Mouse (Mus musculus) naive thymus-derived CD4-positive, alpha-beta T cell, adult 5 months (primary cell): ENCODE measurements around the gene Taf9. TPM values are rescaled to one million over a fixed set of nuclear protein-coding genes. Genes with fewer than 3 reads are reported as not detected.

Experiments used
- polyA plus RNA-seq: library from polyadenylated mRNA; unstranded; fragments of 100-300 nt; shearing (Covaris generic); gene quantifications from one replicate; pipeline ENCODE4 v1.2.1, GENCODE M21; 2017

Gene Taf9
- polyA plus RNA-seq = 3.1 TPM

DNA sequence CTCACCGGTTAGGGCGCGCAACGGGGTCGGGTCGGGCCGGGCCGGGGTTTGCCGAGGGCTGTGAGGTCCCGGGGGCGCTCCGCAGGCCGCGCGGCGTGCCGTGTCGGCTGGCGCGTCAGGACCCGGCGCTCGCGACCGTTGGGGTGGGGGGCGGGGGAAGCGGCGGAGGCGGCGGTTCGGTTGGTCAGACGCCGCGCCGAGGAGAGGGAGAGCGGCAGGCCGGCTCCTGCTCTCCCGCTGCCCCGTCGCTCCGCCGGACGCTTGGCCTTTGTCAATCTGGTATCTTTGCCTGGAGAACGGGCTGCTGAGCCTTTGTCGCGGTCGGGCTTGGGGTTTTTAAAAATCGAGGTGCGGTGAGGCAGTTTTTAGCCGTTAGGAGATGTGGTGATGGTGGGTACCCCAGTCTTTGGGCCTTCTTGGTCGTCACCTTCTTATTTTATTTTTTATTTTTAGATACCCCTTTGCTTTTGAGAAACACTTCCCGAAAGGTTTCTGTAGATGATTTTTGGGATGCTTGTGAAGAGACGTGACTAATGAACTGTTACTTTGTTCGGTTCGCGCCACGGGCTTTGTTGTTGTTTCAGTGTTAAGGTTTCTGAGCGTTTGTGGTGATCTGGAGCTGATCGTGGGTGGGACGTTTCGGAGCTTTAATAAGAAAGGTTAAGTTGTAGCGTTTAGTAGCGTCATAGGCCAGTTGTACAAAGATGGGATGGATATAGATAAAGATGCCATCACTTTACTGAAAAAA lies at the start of gene Taf9:
Gene Taf9, plus strand, starts transcription at position 141 of the 748 bp plus-strand sequence.

DNA sequence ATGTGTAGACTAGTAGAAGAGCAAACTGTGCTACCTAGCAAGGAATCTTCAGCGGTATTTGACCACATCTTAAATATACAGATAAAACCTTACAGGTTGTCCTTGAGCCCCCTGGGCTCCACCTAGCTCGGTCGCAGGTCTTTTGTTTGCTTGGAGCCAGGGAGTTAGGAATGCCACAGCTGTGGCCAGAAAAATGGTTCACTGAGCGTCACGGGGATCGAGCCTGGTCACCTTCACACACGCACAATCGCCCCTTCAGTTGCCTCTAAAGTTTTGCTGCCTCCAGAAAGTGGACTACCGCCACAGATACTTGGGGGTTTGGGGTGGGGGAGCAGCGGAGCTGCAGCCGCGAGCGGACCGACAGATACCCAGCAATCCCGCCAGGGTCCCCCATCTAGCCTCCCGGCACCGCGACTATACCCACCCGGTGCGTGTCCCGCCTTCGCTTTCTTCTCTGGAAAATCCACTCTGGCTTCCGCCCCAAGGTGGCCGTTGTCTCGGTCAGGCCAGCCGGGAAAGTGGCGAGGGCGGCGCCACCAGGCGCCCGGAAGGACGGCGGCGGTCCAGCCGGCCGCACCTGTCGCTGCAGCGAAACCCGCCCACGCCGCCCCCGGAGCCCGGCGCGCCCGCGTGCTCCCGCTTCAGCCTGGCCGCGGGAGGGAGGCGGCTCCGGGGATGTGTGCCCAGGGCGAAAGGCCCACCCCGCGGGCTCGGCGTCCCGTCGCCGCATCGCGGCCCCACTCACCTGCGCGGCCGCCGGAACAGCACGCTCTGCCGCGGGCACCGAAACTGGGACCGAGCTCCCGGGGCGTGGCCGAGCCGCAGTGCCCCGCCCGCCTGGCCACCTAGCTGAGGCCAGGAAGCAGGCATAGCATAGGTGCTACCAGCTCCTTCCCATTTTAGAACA lies 34.9 kb upstream of the Taf9 start, which contains the start of gene Marveld2:
Gene Marveld2, minus strand, starts transcription at position 791 of the 907 bp plus-strand sequence.

DNA sequence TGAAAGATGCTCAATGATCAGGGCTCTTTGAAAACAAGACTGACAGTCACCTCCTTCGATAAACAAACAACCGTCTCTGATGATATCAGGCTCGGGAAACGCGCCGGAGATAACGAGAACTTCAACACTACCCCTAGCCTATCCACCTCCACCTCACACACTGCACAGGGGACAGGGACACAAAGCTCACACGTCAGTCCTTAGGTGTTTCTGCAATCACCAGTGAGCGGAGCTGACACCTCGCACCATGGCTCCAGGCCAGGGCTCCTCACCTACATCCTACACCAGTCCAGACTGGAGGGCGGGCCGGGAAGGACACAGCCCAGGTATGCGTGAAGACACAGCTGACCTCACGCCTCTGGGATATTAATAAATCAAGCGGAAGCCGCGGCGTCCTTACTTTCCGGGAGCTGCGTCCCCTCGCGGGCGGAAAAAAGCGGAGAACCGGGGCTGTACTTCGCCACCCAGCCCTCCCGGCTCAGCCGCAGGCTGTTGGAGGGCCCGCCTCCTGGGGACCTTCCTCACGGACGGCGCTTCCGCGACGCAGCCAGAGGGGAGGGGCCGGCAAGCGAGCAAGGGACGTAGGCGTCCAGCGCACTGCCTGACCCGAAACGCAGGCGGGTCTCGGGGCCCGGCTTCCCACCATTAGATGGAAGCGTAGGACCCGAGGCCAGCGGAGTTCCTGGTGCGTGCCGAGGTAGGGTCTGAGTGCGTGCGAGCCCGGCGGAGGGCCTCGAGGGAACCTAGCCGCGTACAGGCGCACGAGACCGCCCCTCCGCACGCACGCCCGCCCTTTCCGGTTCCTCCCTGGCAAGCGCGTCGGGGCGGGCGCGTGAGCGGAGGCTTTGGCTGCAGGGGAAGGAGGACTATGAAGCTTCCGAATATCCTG lies 585 bp upstream of the Taf9 start, which contains the start of the genes Ak6 and Rad17:
Gene Ak6, plus strand, starts transcription at position 430 of the 889 bp plus-strand sequence.
Gene Rad17, minus strand, starts transcription at position 502 of the 889 bp plus-strand sequence.

GRCm38 (mm10) chr13:100669291-100670022 lies 18.1 kb downstream of the Taf9 start, which contains the start of gene Ccdc125:
Ccdc125 (plus strand) TSS chr13:100669717.

Other genes starting within 250 kb of the Taf9 start
- not detected for gene Naip1, start 198.7 kb upstream of the Taf9 start, polyA plus RNA-seq
- 36.7 TPM for gene Gtf2h2, start 159.0 kb upstream of the Taf9 start, polyA plus RNA-seq
- not detected for gene Ocln, start 98.9 kb upstream of the Taf9 start, polyA plus RNA-seq
- 5.4 TPM for gene Marveld2, start 34.6 kb upstream of the Taf9 start, polyA plus RNA-seq
- 130 TPM for gene Ak6, start 600 bp upstream of the Taf9 start, polyA plus RNA-seq
- gene Rad17, start 528 bp upstream of the Taf9 start, polyA plus RNA-seq = 20.9 TPM
- 17.5 TPM for gene Ccdc125, start 18.1 kb downstream of the Taf9 start, polyA plus RNA-seq
- gene Cdk7, start 79.4 kb downstream of the Taf9 start, polyA plus RNA-seq = 53.1 TPM
- gene Mrps36, start 93.1 kb downstream of the Taf9 start, polyA plus RNA-seq = 55.7 TPM
- 0.56 TPM for gene Cenph, start 124.3 kb downstream of the Taf9 start, polyA plus RNA-seq
- 0.70 TPM for gene Ccnb1, start 135.0 kb downstream of the Taf9 start, polyA plus RNA-seq
- gene Slc30a5, start 181.8 kb downstream of the Taf9 start, polyA plus RNA-seq = 66.3 TPM